Mouse (Mus musculus) cerebellum, adult 2 months (tissue): ENCODE measurements around the gene Basp1.

Experiments
- CTCF ChIP-seq: fragments of 200-500 bp; IDR thresholded peaks from 2 replicates; pipeline ENCODE4 v1.5.1; 2011; ENCODE audit warnings: low read depth, mild to moderate bottlenecking, control low read depth, low read length, moderate library complexity, borderline replicate concordance; ENCODE audit not compliant: insufficient read depth
- POLR2A ChIP-seq: fragments of 200-500 bp; IDR thresholded peaks from 2 replicates; pipeline ENCODE4 v1.6.1; 2011; ENCODE audit warnings: low read length, control low read depth, borderline replicate concordance; ENCODE audit not compliant: insufficient read depth

DNA sequence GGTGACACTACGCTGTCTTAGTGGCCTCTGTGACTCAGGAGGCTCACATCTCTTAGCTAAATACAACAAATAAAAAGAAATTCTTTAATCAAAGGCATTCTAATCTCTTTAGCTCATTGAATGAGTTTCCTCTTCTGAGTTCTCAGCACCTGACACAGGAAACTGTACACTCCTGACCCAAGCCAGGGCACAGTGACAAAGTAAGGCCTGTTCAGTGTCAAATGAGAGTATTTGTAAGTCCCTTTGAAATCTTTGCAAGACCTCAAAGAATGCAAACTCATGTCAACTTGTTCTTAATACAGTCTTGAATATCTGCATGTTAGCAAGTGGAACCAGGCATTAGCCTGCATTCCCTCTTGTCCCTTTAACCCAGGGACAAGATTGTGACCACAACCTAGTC lies 18.8 kb upstream of the Basp1 start:
- TF ChIP-seq POLR2A = no peak
- no peak for TF ChIP-seq CTCF
